9 mouse cellular contexts compared by ENCODE assay signal in genomic region chr19:57078867-57079605, GRCm38 (mm10).
DNase-seq lines count a peak whose midpoint lies in the region; ATAC-seq and TF ChIP-seq lines count a peak whose summit lies in the region.
"Had no signal": no experiment of that assay in that cellular context is flagged by ENCODE, and none has a peak within 500 bp of the region (broad histone marks: within the 10 kb centered on the region; RNA-seq: fewer than 3 reads in every experiment).

No protein-coding gene starts in this region.

- peak; percentile 32 for TF ChIP-seq CTCF in heart, adult 2 months (IDR thresholded peaks at IDR 0.05)

- H3K9ac ChIP-seq in heart, adult 2 months (ENCODE audit: low read depth, low read length) = no peak overlapping the region

- H3K27ac ChIP-seq in heart, adult 2 months = peak overlapping the region; percentile 78

- WGBS in heart, adult 2 months = 47% methylated on average over 10 of the region's 10 CpGs

- DNase-seq in adrenal gland, adult 2 months = peak; percentile 55
- DNase-seq in adrenal gland, adult 8-10 months = no peak
- DNase-seq in adrenal gland, postnatal 14 days = peak; percentile 42
- peak; percentile 56 to 62 for DNase-seq in heart, adult 2 months
- peak; percentile 60 for DNase-seq in kidney, adult 11 months
- no peak for DNase-seq in thymus, adult 18-20 months
- no peak for DNase-seq in right cerebral cortex, postnatal 10 days (ENCODE audit: low spot score in 2 of 2)

- ATAC-seq in megakaryocyte, adult 5-6 weeks (ENCODE audit: poor library complexity, severe bottlenecking) = peak; percentile 40

- peaks cover 50% of the 10 kb centered on the region for H3K36me3 ChIP-seq in heart, adult 2 months (ENCODE audit: control insufficient read depth, insufficient read depth, low read length)

- H3K4me3 ChIP-seq in heart, adult 2 months = no peak overlapping the region
- H3K4me3 ChIP-seq: erythroblast, embryonic 14.5 days had no signal

- no peak for TF ChIP-seq POLR2A in heart, adult 2 months (IDR thresholded peaks at IDR 0.05; ENCODE audit: insufficient read depth, low read depth, low read length)

- intact Hi-C loops in heart, adult 2 months (cut with DNase I) = no loop called here

- H3K4me1 ChIP-seq in heart, adult 2 months (ENCODE audit: control insufficient read depth, insufficient read depth, low read length) = peaks cover 31% of the 10 kb centered on the region

- peaks cover 2% of the 10 kb centered on the region; the same call in 1 of the 2 replicates for H3K79me2 ChIP-seq in heart, adult 2 months (replicated peaks; ENCODE audit: control insufficient read depth, insufficient read depth, low read length)

- TF ChIP-seq EP300 in heart, adult 2 months (IDR thresholded peaks at IDR 0.05; ENCODE audit: insufficient read depth, low read depth, low read length) = no peak

- no peaks in the 10 kb centered on the region for H3K27me3 ChIP-seq in heart, adult 2 months (ENCODE audit: control insufficient read depth, insufficient read depth, low read length)

Comparison
In these comparisons a context has a peak if more than half of its experiments do, and no peak if none do; other contexts are left out.
1. DNase-seq: peak in adrenal gland, adult 2 months (single experiment), adrenal gland, postnatal 14 days (single experiment), heart, adult 2 months (2 of 2) and kidney, adult 11 months (single experiment); none in adrenal gland, adult 8-10 months (single experiment), thymus, adult 18-20 months (0 of 2) and right cerebral cortex, postnatal 10 days (0 of 2).